Mouse (Mus musculus) adrenal gland, postnatal 4 days (tissue): Measurements from ENCODE around the gene Fbxl17. TPM values are rescaled to one million over a fixed set of nuclear protein-coding genes. Genes with fewer than 3 reads are reported as not detected.

Experiments used
- DNase-seq, 2 experiments: peaks; one replicate each; pipeline ENCODE4 v3.0.0; 2021 to 2022; ENCODE audit warnings: low spot score in 2 of 2, mixed read lengths in 2 of 2
- total RNA-seq, 2 experiments: library from RNA; stranded (reverse); gene quantifications; 2 replicates each; pipeline ENCODE4 v1.2.3; 2021

Gene Fbxl17
- total RNA-seq, 2 experiments from 2014 or later, result 40.3 to 44.5 TPM

GRCm38 (mm10) chr17:63112826-63113225, 387.0 kb downstream of the Fbxl17 start:
- DNase-seq, result no peak

- no peak for DNase-seq
These were observed 388.8 kb downstream of the Fbxl17 start for GRCm38 (mm10) chr17:63110994-63111393.

- DNase-seq, result no peak
These were observed 389.5 kb downstream of the Fbxl17 start for GRCm38 (mm10) chr17:63110211-63110755.

GRCm38 (mm10) chr17:63108035-63108434, 391.8 kb downstream of the Fbxl17 start:
- no peak for DNase-seq

GRCm38 (mm10) chr17:63107515-63107914, 392.3 kb downstream of the Fbxl17 start:
- no peak for DNase-seq

GRCm38 (mm10) chr17:63095553-63095952, 404.3 kb downstream of the Fbxl17 start:
- DNase-seq, result no peak

- no peak for DNase-seq
These were observed 404.8 kb downstream of the Fbxl17 start for GRCm38 (mm10) chr17:63095017-63095416.

GRCm38 (mm10) chr17:63093184-63093583, 406.6 kb downstream of the Fbxl17 start:
- DNase-seq, result no peak

GRCm38 (mm10) chr17:63092774-63093173, 407.0 kb downstream of the Fbxl17 start:
- DNase-seq, result no peak

- DNase-seq, result no peak
These were observed 409.7 kb downstream of the Fbxl17 start for GRCm38 (mm10) chr17:63090112-63090511.

GRCm38 (mm10) chr17:63087265-63087664, 412.6 kb downstream of the Fbxl17 start:
- DNase-seq, result no peak

GRCm38 (mm10) chr17:63086526-63086925, 413.3 kb downstream of the Fbxl17 start:
- no peak for DNase-seq

- DNase-seq, result no peak
These were observed 414.6 kb downstream of the Fbxl17 start for GRCm38 (mm10) chr17:63085227-63085626.

- no peak for DNase-seq
These were observed 420.7 kb downstream of the Fbxl17 start for GRCm38 (mm10) chr17:63079087-63079486.

GRCm38 (mm10) chr17:63077509-63077908, 422.3 kb downstream of the Fbxl17 start:
- DNase-seq, result no peak

GRCm38 (mm10) chr17:63076661-63077060, 423.2 kb downstream of the Fbxl17 start:
- DNase-seq, result no peak

GRCm38 (mm10) chr17:63076037-63076426, 423.8 kb downstream of the Fbxl17 start:
- DNase-seq, result no peak

GRCm38 (mm10) chr17:63075091-63076036, 424.5 kb downstream of the Fbxl17 start:
- no peak for DNase-seq

GRCm38 (mm10) chr17:63073342-63073741, 426.5 kb downstream of the Fbxl17 start:
- DNase-seq, result no peak

GRCm38 (mm10) chr17:63071134-63071923, 428.5 kb downstream of the Fbxl17 start:
- DNase-seq, result no peak

GRCm38 (mm10) chr17:63070161-63070761, 429.6 kb downstream of the Fbxl17 start:
- DNase-seq, result no peak
